Mouse (Mus musculus) limb, embryonic 13.5 days (tissue): ENCODE data around the gene Hyal1. TPM values are rescaled to one million over a fixed set of nuclear protein-coding genes. Genes with fewer than 3 reads are reported as not detected.
"Not testable (repeated sequence)": the region's sequence is repeated elsewhere in the genome, so short reads cannot be mapped to it uniquely, and the experiment has no call there.

Experiments
- ATAC-seq: fragments of 200-750 bp; cut with Nextera tagmentation; 2 replicates; pipeline ENCODE4 v1.8.0; 2017; ENCODE audit warnings: low read depth, moderate number of reproducible peaks, moderate TSS enrichment; ENCODE audit not compliant: low FRiP score
- H3K27ac ChIP-seq: fragments of 300-500 bp; sonication (generic); 2 replicates; pipeline ENCODE4 v1.5.1; 2015; ENCODE audit warnings: inconsistent platforms, mild to moderate bottlenecking, moderate library complexity
- H3K27me3 ChIP-seq: fragments of 300-500 bp; sonication (generic); 2 replicates; pipeline ENCODE4 v1.6.1; 2015; ENCODE audit warnings: mild to moderate bottlenecking, inconsistent platforms
- H3K36me3 ChIP-seq: fragments of 300-500 bp; sonication (generic); 2 replicates; pipeline ENCODE4 v1.6.1; 2015; ENCODE audit warnings: inconsistent platforms, mild to moderate bottlenecking, moderate library complexity
- H3K4me1 ChIP-seq: fragments of 300-500 bp; sonication (generic); 2 replicates; pipeline ENCODE4 v1.6.1; 2015; ENCODE audit warnings: inconsistent platforms
- H3K4me2 ChIP-seq: fragments of 300-500 bp; sonication (generic); replicated peaks from 2 replicates; pipeline ENCODE4 v1.6.1; 2015; ENCODE audit warnings: inconsistent platforms, mild to moderate bottlenecking, moderate library complexity
- H3K4me3 ChIP-seq: fragments of 300-500 bp; sonication (generic); 2 replicates; pipeline ENCODE4 v1.5.1; 2015; ENCODE audit warnings: moderate library complexity, mild to moderate bottlenecking, inconsistent platforms
- H3K9ac ChIP-seq: fragments of 300-500 bp; sonication (generic); 2 replicates; pipeline ENCODE4 v1.6.1; 2015; ENCODE audit warnings: mild to moderate bottlenecking, inconsistent platforms
- H3K9me3 ChIP-seq: fragments of 300-500 bp; sonication (generic); 2 replicates; pipeline ENCODE4 v1.6.1; 2016; ENCODE audit warnings: inconsistent platforms
- WGBS: fragments of 180-500 bp; shearing (Covaris S2); methylation state at CpG from one replicate; pipeline ENCODE4 v1.1.7; 2015; 5-methylcytosine and 5-hydroxymethylcytosine counted together
- polyA plus RNA-seq: library from polyadenylated mRNA; unstranded; fragments of >200 nt; fragmentation: Nextera tagmentation; extraction: Ambion mirVana; gene quantifications from 2 replicates; pipeline ENCODE4 v1.2.1, GENCODE M21; 2015

The Hyal1 gene
- polyA plus RNA-seq, 1 experiment from 2014 or later = 13.4 TPM

DNA sequence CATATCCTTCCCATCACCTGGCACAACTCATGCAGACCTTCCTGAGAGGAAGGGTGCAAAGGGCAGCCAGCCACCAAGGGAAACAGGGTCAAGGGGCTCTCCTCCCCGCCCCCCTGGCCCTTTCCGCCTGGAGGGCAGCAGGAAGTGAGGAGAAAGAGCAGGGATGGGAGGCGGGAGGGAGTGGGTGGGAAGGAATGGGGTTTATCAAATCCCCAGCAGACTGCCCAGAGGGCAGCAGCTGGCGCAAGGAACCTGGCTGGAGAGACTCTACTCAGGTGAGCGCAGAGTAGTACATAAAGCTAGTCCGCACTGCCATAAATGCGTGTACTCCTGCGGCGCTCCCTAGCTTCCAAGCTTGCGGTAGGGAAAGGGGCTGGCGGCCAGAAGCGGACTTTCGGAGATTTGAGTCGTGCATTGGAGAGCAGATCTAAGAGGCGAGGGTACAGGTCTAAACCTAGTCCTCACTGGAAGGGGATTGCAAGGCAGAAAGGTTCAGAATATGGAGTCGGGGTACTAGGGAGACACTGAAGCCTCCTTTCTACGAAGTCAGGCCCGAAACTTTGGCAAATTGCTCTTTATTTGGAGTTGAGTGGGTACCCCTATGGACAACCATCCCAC lies 8.9 kb upstream of the Hyal1 start, which contains the start of gene Hyal2:
Gene Hyal2, plus strand, starts transcription at position 244 of the 618 bp plus-strand sequence.
- Histone ChIP-seq H3K9me3 (no peaks in the 10 kb centered on the region), H3K4me3 (peak within 1 kb of the TSS; percentile 73), H3K4me1 (peaks cover 59% of the 10 kb centered on the region), H3K36me3 (peaks cover 44% of the 10 kb centered on the region), H3K9ac (peak within 1 kb of the TSS; percentile 83), H3K27me3 (no peaks in the 10 kb centered on the region), H3K27ac (peak within 1 kb of the TSS; percentile 89), H3K4me2 (peak within 1 kb of the TSS; percentile 89)
- 8% methylated on average over 18 of the region's 18 CpGs for WGBS
- no peak for ATAC-seq

DNA sequence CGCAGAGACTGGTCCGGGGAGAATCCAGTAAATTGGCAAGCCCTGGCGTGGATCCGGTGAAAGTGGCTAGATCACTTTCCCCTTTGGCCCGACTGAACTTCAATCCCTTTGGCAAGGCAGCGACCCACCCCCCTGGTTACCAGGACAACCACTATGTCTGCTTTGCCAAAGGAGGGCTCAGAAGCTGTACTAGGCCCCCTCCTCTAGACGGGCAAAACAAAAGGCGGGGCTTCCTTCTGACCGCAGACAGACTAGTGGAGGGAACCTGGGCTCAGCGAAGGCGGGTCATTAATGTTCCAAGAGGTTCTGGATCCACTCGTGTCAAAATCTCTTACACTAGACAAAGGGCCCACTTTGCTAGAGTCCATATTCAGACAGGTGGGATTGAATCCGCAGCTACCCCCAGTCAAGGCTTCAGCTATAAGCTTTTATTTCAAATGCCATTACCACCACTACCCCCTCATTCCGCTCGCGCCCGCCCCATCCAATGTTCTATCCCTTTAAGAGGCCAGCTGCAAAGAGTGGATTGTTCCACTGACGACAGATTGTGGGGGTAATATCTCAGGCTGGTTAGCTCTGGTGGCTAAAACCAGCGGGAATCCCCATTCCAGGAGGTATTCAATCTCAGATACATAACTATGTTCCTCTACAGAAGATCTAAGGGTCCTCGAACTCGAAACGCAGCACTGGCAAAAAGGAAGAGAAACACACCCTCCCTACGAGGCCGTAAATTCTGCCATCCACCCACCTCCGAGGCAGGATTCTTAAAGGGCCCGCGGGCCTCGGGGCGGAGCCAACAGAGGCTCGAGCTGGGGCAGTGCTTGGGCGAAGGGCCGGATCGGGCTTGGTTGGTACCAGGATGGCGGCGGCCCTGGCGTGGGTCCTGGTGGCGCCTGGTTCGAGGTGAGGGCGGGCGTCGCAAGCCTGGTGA lies 8.1 kb upstream of the Hyal1 start:
- peak overlapping the region; percentile 89 for H3K27ac ChIP-seq
- WGBS = under 1% methylated on average over 41 of the region's 41 CpGs
- ATAC-seq = peak; percentile 89
- H3K27me3 ChIP-seq = no peaks in the 10 kb centered on the region
- H3K4me1 ChIP-seq = peaks cover 56% of the 10 kb centered on the region
- H3K4me2 ChIP-seq = peak overlapping the region; percentile 89
- peak overlapping the region; percentile 73 for H3K4me3 ChIP-seq
- peak overlapping the region; percentile 83 for H3K9ac ChIP-seq
- no peaks in the 10 kb centered on the region for H3K9me3 ChIP-seq
- peaks cover 52% of the 10 kb centered on the region for H3K36me3 ChIP-seq

DNA sequence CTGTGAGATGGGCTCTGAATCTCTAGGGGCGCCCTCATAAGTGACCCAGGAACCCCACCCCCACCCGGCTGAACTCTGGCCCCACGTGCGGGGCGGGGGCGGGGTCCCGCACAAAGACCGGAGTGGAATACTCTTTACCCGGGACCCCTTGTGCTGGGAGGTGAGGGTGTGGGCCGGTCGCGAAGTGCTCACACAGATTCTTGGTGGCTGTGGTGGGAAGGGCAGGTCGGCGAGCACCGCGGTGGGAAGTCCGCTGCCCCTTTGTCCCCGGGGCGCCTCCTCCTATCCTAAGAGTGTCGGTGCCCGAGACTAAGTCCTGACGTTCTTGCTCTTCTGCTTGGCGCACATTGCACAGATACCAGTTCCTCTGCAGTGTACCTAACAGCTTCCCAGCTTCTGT lies 7.5 kb upstream of the Hyal1 start:
- peaks cover 49% of the 10 kb centered on the region for H3K4me1 ChIP-seq
- H3K4me3 ChIP-seq = peak overlapping the region; percentile 73
- ATAC-seq = peak; percentile 51
- H3K9me3 ChIP-seq = no peaks in the 10 kb centered on the region
- peak overlapping the region; percentile 89 for H3K4me2 ChIP-seq
- peaks cover 56% of the 10 kb centered on the region for H3K36me3 ChIP-seq
- WGBS = under 1% methylated on average over 23 of the region's 23 CpGs
- peak overlapping the region; percentile 83 for H3K9ac ChIP-seq
- peak overlapping the region; percentile 89 for H3K27ac ChIP-seq
- no peaks in the 10 kb centered on the region for H3K27me3 ChIP-seq

DNA sequence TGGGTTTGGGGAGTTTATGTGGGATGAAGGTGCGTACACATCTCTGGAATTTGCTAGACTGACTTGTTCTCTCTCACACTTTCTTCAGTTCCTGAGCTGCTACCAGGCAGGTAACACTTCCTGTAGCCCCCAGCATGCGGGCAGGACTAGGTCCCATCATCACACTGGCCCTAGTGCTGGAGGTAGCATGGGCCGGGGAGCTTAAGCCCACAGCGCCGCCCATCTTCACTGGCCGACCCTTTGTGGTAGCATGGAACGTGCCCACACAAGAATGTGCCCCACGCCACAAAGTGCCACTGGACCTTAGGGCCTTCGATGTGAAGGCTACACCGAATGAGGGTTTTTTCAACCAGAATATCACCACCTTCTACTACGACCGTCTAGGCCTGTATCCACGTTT lies 6.7 kb upstream of the Hyal1 start:
- peaks cover 56% of the 10 kb centered on the region for H3K36me3 ChIP-seq
- peak overlapping the region; percentile 89 for H3K4me2 ChIP-seq
- 36% methylated on average over 13 of the region's 13 CpGs for WGBS
- no peaks in the 10 kb centered on the region for H3K27me3 ChIP-seq
- ATAC-seq = no peak
- H3K9me3 ChIP-seq = no peaks in the 10 kb centered on the region
- peaks cover 48% of the 10 kb centered on the region for H3K4me1 ChIP-seq
- peak overlapping the region; percentile 73 for H3K4me3 ChIP-seq
- H3K27ac ChIP-seq = peak overlapping the region; percentile 89
- peak overlapping the region; percentile 83 for H3K9ac ChIP-seq

DNA sequence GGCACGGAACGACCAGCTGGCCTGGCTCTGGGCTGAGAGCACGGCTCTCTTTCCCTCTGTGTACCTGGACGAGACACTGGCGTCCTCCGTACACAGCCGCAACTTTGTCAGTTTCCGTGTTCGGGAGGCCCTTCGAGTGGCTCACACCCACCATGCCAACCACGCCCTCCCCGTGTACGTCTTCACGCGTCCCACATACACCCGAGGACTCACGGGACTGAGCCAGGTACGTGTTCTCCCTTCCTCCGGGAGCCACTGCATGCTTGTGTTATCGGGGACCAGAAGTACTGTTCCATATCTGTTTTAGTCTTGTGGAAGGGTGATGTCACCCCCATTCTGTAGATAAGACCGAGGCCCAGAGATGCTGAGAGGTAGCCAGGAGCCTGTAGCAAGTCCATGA lies 5.9 kb upstream of the Hyal1 start:
- WGBS = 93% methylated on average over 21 of the region's 21 CpGs
- H3K9me3 ChIP-seq = no peaks in the 10 kb centered on the region
- peaks cover 50% of the 10 kb centered on the region for H3K36me3 ChIP-seq
- H3K9ac ChIP-seq = peak overlapping the region; percentile 83
- no peaks in the 10 kb centered on the region for H3K27me3 ChIP-seq
- peak overlapping the region; percentile 73 for H3K4me3 ChIP-seq
- H3K4me1 ChIP-seq = peaks cover 50% of the 10 kb centered on the region
- H3K4me2 ChIP-seq = peak overlapping the region; percentile 89
- no peak for ATAC-seq
- 0 out of 2 replicates have a peak overlapping the region, but pooled peaks have one; percentile 89 for H3K27ac ChIP-seq

DNA sequence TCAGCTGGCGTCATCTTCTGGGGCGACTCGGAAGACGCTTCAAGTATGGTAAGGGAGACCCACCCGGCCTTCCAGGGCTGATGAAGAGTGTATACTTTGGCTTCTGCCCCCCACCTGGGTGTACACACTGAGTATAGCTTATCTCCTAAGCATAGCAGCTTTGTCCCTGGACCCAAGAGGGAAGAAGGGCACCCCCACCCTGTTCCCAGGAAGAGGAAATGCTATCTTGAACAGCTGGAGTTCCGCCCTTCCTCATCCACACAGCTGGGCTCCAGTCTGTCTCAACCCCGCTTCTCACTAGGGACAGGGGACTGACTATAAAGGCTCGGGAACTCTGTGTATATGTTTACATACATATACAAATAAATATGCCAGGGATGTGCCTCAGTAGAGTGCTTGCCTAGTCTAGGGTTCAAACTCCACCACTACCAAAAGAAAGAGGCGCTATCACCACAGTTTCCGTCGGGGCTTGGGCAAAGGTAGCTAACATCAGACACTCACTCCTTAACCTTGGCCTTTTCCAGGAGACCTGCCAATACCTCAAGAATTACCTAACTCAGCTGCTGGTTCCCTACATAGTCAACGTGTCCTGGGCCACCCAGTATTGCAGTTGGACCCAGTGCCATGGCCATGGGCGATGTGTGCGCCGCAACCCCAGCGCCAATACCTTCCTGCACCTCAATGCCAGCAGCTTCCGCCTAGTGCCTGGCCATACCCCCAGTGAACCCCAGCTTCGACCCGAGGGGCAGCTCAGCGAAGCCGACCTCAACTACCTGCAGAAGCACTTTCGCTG lies 5.0 kb upstream of the Hyal1 start:
- H3K4me1 ChIP-seq = peaks cover 56% of the 10 kb centered on the region
- no peak overlapping the region for H3K27ac ChIP-seq
- peaks cover 47% of the 10 kb centered on the region for H3K36me3 ChIP-seq
- H3K9me3 ChIP-seq = no peaks in the 10 kb centered on the region
- H3K27me3 ChIP-seq = no peaks in the 10 kb centered on the region
- WGBS = 95% methylated on average over 22 of the region's 22 CpGs
- peak overlapping the region; percentile 89 for H3K4me2 ChIP-seq
- ATAC-seq = no peak
- peak overlapping the region; percentile 73 for H3K4me3 ChIP-seq
- peak overlapping the region; percentile 83; the same call in 1 of the 2 replicates for H3K9ac ChIP-seq

DNA sequence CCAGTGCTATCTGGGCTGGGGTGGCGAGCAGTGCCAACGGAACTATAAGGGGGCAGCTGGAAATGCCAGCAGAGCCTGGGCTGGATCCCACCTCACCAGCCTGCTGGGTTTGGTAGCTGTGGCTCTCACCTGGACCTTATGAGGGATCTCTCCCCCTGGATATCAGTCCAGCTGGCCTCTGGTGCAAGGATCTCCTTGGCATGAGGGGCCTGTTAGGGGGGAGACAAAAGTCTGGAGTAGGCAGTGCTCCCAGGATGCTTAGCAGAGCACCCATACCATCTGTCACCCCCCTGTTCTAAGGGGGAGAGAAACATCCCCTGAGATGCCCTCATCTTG lies 4.4 kb upstream of the Hyal1 start:
- H3K4me1 ChIP-seq = peaks cover 56% of the 10 kb centered on the region
- no peak overlapping the region for H3K27ac ChIP-seq
- H3K9ac ChIP-seq = no peak overlapping the region
- H3K4me2 ChIP-seq = no peak overlapping the region
- H3K27me3 ChIP-seq = no peaks in the 10 kb centered on the region
- no peak overlapping the region for H3K4me3 ChIP-seq
- peaks cover 47% of the 10 kb centered on the region for H3K36me3 ChIP-seq
- no peaks in the 10 kb centered on the region for H3K9me3 ChIP-seq
- ATAC-seq = no peak
- WGBS = 94% methylated on average over 2 of the region's 2 CpGs

DNA sequence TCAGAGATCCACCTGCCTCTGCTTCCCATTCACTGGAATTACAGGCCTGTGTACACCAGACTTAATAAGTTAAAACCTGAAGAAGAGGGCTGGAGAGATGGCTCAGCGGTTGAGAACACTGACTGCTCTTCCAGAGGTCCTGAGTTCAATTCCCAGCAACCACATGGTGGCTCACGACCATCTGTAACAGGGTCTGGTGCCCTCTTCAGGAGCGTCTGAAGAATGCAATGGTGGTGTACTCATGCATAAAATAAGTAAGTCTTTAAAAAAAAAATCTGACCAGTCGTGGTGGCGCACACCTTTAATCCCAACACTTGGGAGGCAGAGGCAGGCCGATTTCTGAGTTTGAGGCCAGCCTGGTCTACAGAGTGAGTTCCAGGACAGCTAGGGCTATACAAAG lies 3.0 kb upstream of the Hyal1 start:
- Histone ChIP-seq H3K36me3 (peaks cover 47% of the 10 kb centered on the region), H3K4me1 (peaks cover 56% of the 10 kb centered on the region)
- H3K9ac ChIP-seq, H3K9me3 ChIP-seq, ATAC-seq, H3K27me3 ChIP-seq, H3K4me3 ChIP-seq, H3K27ac ChIP-seq, H3K4me2 ChIP-seq: not testable (repeated sequence)
- WGBS = 87% methylated on average over 6 of the region's 6 CpGs

DNA sequence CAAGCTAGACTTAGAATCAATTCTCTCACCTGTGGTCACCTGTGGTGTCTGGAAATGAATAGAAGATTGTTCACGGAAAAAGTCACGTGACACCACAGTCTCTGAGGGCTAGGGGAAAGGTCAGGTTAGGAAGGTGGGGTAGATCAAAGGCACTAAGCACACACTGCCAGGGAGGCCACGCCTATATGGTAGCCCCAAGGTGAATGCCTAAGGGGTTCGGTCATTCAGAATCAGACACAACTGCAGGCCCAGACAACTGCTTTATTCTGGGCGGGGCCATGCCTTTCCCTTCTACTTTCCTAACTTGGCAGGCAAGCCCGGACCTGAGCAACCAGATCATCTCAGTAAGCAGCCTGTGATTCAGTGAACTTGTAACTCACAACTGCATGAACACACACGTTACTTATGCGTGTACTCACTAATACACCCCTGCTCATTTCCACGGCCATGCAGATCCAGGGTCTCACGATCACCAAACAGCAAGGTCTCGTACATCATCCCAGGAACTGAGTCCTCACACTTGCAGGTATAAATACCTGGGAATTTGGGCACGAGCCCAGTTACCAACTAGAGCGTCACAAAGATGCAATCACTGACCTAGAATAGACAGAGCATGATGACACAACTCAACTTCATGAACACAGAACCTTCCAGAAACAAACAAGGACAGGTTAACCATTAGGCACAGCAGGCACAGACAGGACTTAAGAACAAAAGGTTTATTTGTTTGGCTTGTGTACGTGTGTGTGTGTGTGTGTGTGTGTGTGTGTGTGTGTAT lies 959 bp upstream of the Hyal1 start:
- WGBS = 76% methylated on average over 14 of the region's 14 CpGs
- H3K4me2 ChIP-seq = peak overlapping the region; percentile 70; the same call in 1 of the 2 replicates

DNA sequence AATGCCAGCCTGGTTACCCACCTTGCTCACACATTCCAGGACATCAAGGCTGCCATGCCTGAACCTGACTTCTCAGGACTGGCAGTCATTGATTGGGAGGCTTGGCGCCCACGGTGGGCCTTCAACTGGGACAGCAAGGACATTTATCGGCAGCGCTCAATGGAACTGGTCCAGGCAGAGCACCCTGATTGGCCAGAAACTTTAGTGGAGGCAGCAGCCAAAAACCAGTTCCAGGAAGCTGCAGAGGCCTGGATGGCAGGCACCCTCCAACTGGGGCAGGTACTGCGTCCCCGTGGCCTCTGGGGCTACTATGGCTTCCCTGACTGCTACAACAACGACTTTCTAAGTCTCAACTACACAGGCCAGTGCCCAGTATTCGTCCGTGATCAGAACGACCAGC lies 1.1 kb downstream of the Hyal1 start:
- no peak for ATAC-seq
- Histone ChIP-seq H3K27ac (no peak overlapping the region), H3K9me3 (no peaks in the 10 kb centered on the region), H3K4me2 (peak overlapping the region; percentile 70), H3K4me3 (no peak overlapping the region), H3K9ac (peak overlapping the region; percentile 36; the same call in 1 of the 2 replicates), H3K36me3 (peaks cover 23% of the 10 kb centered on the region), H3K4me1 (peaks cover 61% of the 10 kb centered on the region), H3K27me3 (no peaks in the 10 kb centered on the region)
- 88% methylated on average over 10 of the region's 10 CpGs for WGBS

More for the DNA sequence above, 959 bp upstream of the Hyal1 start:
- no peaks in the 10 kb centered on the region for H3K27me3 ChIP-seq
- peak overlapping the region; percentile 71; the same call in 1 of the 2 replicates for H3K27ac ChIP-seq
- H3K9me3 ChIP-seq = no peaks in the 10 kb centered on the region
- H3K4me1 ChIP-seq = peaks cover 61% of the 10 kb centered on the region
- ATAC-seq = no peak
- no peak overlapping the region for H3K9ac ChIP-seq
- H3K4me3 ChIP-seq = no peak overlapping the region
- H3K36me3 ChIP-seq = peaks cover 41% of the 10 kb centered on the region

DNA sequence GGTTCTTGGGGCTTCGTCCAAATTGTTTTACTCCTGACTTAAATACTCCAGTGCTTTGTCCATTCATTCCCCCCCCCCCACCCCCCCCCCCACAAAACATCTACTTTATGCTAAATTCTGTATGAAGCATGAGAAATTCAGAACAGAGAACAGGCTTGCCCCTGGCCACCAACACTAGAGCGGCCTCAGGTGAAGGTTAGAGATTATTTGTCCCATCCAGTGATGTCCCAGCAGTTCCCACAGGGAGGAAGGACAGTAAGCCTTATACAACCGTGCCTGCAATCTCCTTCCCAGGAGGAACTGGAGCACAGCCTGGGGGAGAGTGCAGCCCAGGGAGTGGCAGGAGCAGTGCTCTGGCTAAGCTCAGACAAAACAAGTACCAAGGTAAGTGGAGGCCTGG lies 1.9 kb downstream of the Hyal1 start, which contains the start of gene Naa80:
Gene Naa80, plus strand, starts transcription at position 301 of the 400 bp plus-strand sequence.
- H3K4me2 ChIP-seq = peak within 1 kb of the TSS; percentile 88
- H3K9ac ChIP-seq = peak within 1 kb of the TSS; percentile 79
- H3K4me3 ChIP-seq = no peak within 1 kb of the TSS
- peak within 1 kb of the TSS; percentile 86; the same call in 1 of the 2 replicates for H3K27ac ChIP-seq
- no peak for ATAC-seq
- no peaks in the 10 kb centered on the region for H3K9me3 ChIP-seq
- 70% methylated on average over 3 of the region's 3 CpGs for WGBS
- H3K4me1 ChIP-seq = peaks cover 61% of the 10 kb centered on the region
- H3K36me3 ChIP-seq = peaks cover 23% of the 10 kb centered on the region
- no peaks in the 10 kb centered on the region for H3K27me3 ChIP-seq
